Mouse (Mus musculus): ENCODE data around the gene Slc37a3. TPM values are rescaled to one million over a fixed set of nuclear protein-coding genes. Genes with fewer than 3 reads are reported as not detected.

Gene Slc37a3
- polyA plus RNA-seq, 1 experiment: not detected

GRCm38 (mm10) chr6:39415762-39416161 lies 38.3 kb upstream of the Slc37a3 start:
- Histone ChIP-seq H3K4me1 (ENCODE audit: control insufficient read depth, insufficient read depth, low read length) (peaks cover 5% of the 10 kb centered on the region; the same call in 1 of the 2 replicates), H3K4me3 (ENCODE audit: insufficient read depth, low read depth, low read length) (no peak overlapping the region), H3K27ac (ENCODE audit: insufficient read depth, low read depth, low read length) (no peak overlapping the region)
- TF ChIP-seq POLR2A (IDR thresholded peaks at IDR 0.05; ENCODE audit: insufficient read depth, low read depth, low read length): no peak
- TF ChIP-seq CTCF (IDR thresholded peaks at IDR 0.05; ENCODE audit: insufficient read depth, low read depth, low read length): no peak
- 40% methylated on average over 3 of the region's 5 CpGs for WGBS

GRCm38 (mm10) chr6:39414106-39414505 lies 36.6 kb upstream of the Slc37a3 start:
- WGBS: 24% methylated on average over 1 of the region's 1 CpGs

GRCm38 (mm10) chr6:39406480-39406879 lies 29.0 kb upstream of the Slc37a3 start:
- Histone ChIP-seq H3K4me3 (ENCODE audit: insufficient read depth, low read depth, low read length) (no peak overlapping the region), H3K27ac (ENCODE audit: insufficient read depth, low read depth, low read length) (no peak overlapping the region; the same call in 1 of the 2 replicates), H3K4me1 (ENCODE audit: control insufficient read depth, insufficient read depth, low read length) (no peaks in the 10 kb centered on the region)
- TF ChIP-seq CTCF (IDR thresholded peaks at IDR 0.05; ENCODE audit: insufficient read depth, low read depth, low read length) (no peak), POLR2A (IDR thresholded peaks at IDR 0.05; ENCODE audit: insufficient read depth, low read depth, low read length) (no peak)
- WGBS: 85% methylated on average over 5 of the region's 5 CpGs

More at GRCm38 (mm10) chr6:39414106-39414505, 36.6 kb upstream of the Slc37a3 start:
- Histone ChIP-seq H3K4me3 (ENCODE audit: insufficient read depth, low read depth, low read length) (no peak overlapping the region), H3K27ac (ENCODE audit: insufficient read depth, low read depth, low read length) (no peak overlapping the region), H3K4me1 (ENCODE audit: control insufficient read depth, insufficient read depth, low read length) (0 out of 2 replicates have a peak, but pooled peaks cover 3% of the 10 kb centered on the region)
- TF ChIP-seq POLR2A (IDR thresholded peaks at IDR 0.05; ENCODE audit: insufficient read depth, low read depth, low read length) (no peak), CTCF (IDR thresholded peaks at IDR 0.05; ENCODE audit: insufficient read depth, low read depth, low read length) (no peak)

GRCm38 (mm10) chr6:39403136-39403535 lies 25.7 kb upstream of the Slc37a3 start:
- Histone ChIP-seq H3K4me1 (ENCODE audit: control insufficient read depth, insufficient read depth, low read length) (no peaks in the 10 kb centered on the region), H3K27ac (ENCODE audit: insufficient read depth, low read depth, low read length) (no peak overlapping the region), H3K4me3 (ENCODE audit: insufficient read depth, low read depth, low read length) (no peak overlapping the region)
- WGBS: 78% methylated on average over 2 of the region's 2 CpGs
- TF ChIP-seq CTCF (IDR thresholded peaks at IDR 0.05; ENCODE audit: insufficient read depth, low read depth, low read length): no peak
- no peak for TF ChIP-seq POLR2A (IDR thresholded peaks at IDR 0.05; ENCODE audit: insufficient read depth, low read depth, low read length)

GRCm38 (mm10) chr6:39400343-39400742 lies 22.9 kb upstream of the Slc37a3 start:
- WGBS: 70% methylated on average over 7 of the region's 7 CpGs
- no peak overlapping the region for H3K27ac ChIP-seq (ENCODE audit: insufficient read depth, low read depth, low read length)
- TF ChIP-seq POLR2A (IDR thresholded peaks at IDR 0.05; ENCODE audit: insufficient read depth, low read depth, low read length) (no peak), CTCF (IDR thresholded peaks at IDR 0.05; ENCODE audit: insufficient read depth, low read depth, low read length) (peak; percentile 46; the same call in 1 of the 2 replicates)

GRCm38 (mm10) chr6:39398342-39398741 lies 20.9 kb upstream of the Slc37a3 start:
- Histone ChIP-seq H3K27ac (ENCODE audit: insufficient read depth, low read depth, low read length) (no peak overlapping the region), H3K4me3 (ENCODE audit: insufficient read depth, low read depth, low read length) (no peak overlapping the region), H3K4me1 (ENCODE audit: control insufficient read depth, insufficient read depth, low read length) (peaks cover 3% of the 10 kb centered on the region; the same call in 1 of the 2 replicates)
- WGBS: 93% methylated on average over 9 of the region's 9 CpGs
- TF ChIP-seq CTCF (IDR thresholded peaks at IDR 0.05; ENCODE audit: insufficient read depth, low read depth, low read length) (no peak), POLR2A (IDR thresholded peaks at IDR 0.05; ENCODE audit: insufficient read depth, low read depth, low read length) (no peak)

More at GRCm38 (mm10) chr6:39400343-39400742, 22.9 kb upstream of the Slc37a3 start:
- Histone ChIP-seq H3K4me3 (ENCODE audit: insufficient read depth, low read depth, low read length) (no peak overlapping the region), H3K4me1 (ENCODE audit: control insufficient read depth, insufficient read depth, low read length) (peaks cover 3% of the 10 kb centered on the region; the same call in 1 of the 2 replicates)

GRCm38 (mm10) chr6:39397046-39397445 lies 19.6 kb upstream of the Slc37a3 start:
- peaks cover 3% of the 10 kb centered on the region; the same call in 1 of the 2 replicates for H3K4me1 ChIP-seq (ENCODE audit: control insufficient read depth, insufficient read depth, low read length)
- 97% methylated on average over 6 of the region's 6 CpGs for WGBS
- no peak overlapping the region for H3K27ac ChIP-seq (ENCODE audit: insufficient read depth, low read depth, low read length)
- no peak overlapping the region for H3K4me3 ChIP-seq (ENCODE audit: insufficient read depth, low read depth, low read length)
- no peak for TF ChIP-seq CTCF (IDR thresholded peaks at IDR 0.05; ENCODE audit: insufficient read depth, low read depth, low read length)
- TF ChIP-seq POLR2A (IDR thresholded peaks at IDR 0.05; ENCODE audit: insufficient read depth, low read depth, low read length): no peak

GRCm38 (mm10) chr6:39395916-39396315 lies 18.4 kb upstream of the Slc37a3 start:
- Histone ChIP-seq H3K4me3 (ENCODE audit: insufficient read depth, low read depth, low read length) (no peak overlapping the region), H3K4me1 (ENCODE audit: control insufficient read depth, insufficient read depth, low read length) (peaks cover 3% of the 10 kb centered on the region; the same call in 1 of the 2 replicates), H3K27ac (ENCODE audit: insufficient read depth, low read depth, low read length) (no peak overlapping the region)
- 83% methylated on average over 4 of the region's 4 CpGs for WGBS
- TF ChIP-seq POLR2A (IDR thresholded peaks at IDR 0.05; ENCODE audit: insufficient read depth, low read depth, low read length) (no peak), CTCF (IDR thresholded peaks at IDR 0.05; ENCODE audit: insufficient read depth, low read depth, low read length) (no peak)

- Histone ChIP-seq H3K4me3 (ENCODE audit: insufficient read depth, low read depth, low read length) (no peak overlapping the region), H3K4me1 (ENCODE audit: control insufficient read depth, insufficient read depth, low read length) (peaks cover 3% of the 10 kb centered on the region; the same call in 1 of the 2 replicates), H3K27ac (ENCODE audit: insufficient read depth, low read depth, low read length) (no peak overlapping the region)
- 32% methylated on average over 4 of the region's 4 CpGs for WGBS
- TF ChIP-seq POLR2A (IDR thresholded peaks at IDR 0.05; ENCODE audit: insufficient read depth, low read depth, low read length): no peak
- no peak for TF ChIP-seq CTCF (IDR thresholded peaks at IDR 0.05; ENCODE audit: insufficient read depth, low read depth, low read length)
These were observed 18.0 kb upstream of the Slc37a3 start for GRCm38 (mm10) chr6:39395471-39395870.
